Comparison of ENCODE assay signal across 16 mouse cellular contexts in the genomic region with DNA sequence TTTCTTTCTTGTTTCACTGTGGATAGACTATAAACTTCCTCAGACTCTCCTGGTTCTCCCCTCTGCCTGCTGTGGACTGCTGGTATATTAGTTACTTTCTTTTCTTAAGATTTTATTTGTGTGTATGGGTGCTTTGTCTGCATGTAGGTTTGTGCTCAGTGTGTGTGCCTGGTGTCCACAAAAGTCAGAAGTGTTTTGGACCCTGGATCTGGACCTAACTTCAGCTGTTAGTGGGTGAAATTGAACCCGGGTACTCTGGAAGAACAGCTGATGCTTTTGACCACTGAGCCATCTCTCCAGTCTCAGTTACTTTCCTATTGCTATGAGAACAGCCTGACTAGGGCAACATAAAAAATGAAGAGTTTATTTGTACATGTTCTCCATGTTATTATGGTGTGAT. TPM values are rescaled to one million over a fixed set of nuclear protein-coding genes. Genes with fewer than 3 reads are reported as not detected.
DNase-seq lines count a peak whose midpoint lies in the region; ATAC-seq and TF ChIP-seq lines count a peak whose summit lies in the region.
"Had no signal": no experiment of that assay in that cellular context is flagged by ENCODE, and none has a peak within 500 bp of the region (broad histone marks: within the 10 kb centered on the region; RNA-seq: fewer than 3 reads in every experiment).

No protein-coding gene starts in this region.

- no peak for ATAC-seq in heart, embryonic 12.5 days (ENCODE audit: insufficient number of reproducible peaks, low FRiP score)
- ATAC-seq in midbrain, embryonic 11.5 days (ENCODE audit: low FRiP score) = no peak
- no peak for ATAC-seq in midbrain, embryonic 14.5 days (ENCODE audit: low FRiP score, low TSS enrichment)
- ATAC-seq in hindbrain, postnatal 0 days = no peak
- ATAC-seq in activated CD4-positive, CD25-positive, alpha-beta regulatory T cell, adult 4 months = no peak
- ATAC-seq: CD4-positive, CD25-positive, alpha-beta regulatory T cell, adult 4 months; intestine, postnatal 0 days had no signal

- DNase-seq in heart, adult 8-10 months (ENCODE audit: low spot score) = no peak
- DNase-seq in midbrain, embryonic 11.5 days (ENCODE audit: low spot score, missing footprints) = no peak
- no peak for DNase-seq in midbrain, embryonic 14.5 days
- DNase-seq in hindbrain, postnatal 0 days (ENCODE audit: low spot score) = no peak
- DNase-seq in lung, postnatal 10 days = no peak
- DNase-seq: adrenal gland, adult 8-10 months; cerebellum, adult 8-10 months; lung, adult 18-20 months; right cerebral cortex, adult 18-20 months; thymus, adult 2 months had no signal

- no peaks in the 10 kb centered on the region for H3K36me3 ChIP-seq in heart, embryonic 12.5 days
- H3K36me3 ChIP-seq in midbrain, embryonic 11.5 days (ENCODE audit: control insufficient read depth, insufficient read depth, low read length) = no peaks in the 10 kb centered on the region
- no peaks in the 10 kb centered on the region for H3K36me3 ChIP-seq in midbrain, embryonic 14.5 days (ENCODE audit: control insufficient read depth, insufficient read depth, low read length)
- no peaks in the 10 kb centered on the region for H3K36me3 ChIP-seq in hindbrain, postnatal 0 days (ENCODE audit: insufficient read depth, low read length)

- H3K27ac ChIP-seq in heart, embryonic 12.5 days (ENCODE audit: poor library complexity, severe bottlenecking) = peak overlapping the region; percentile 32; the same call in 1 of the 2 replicates
- H3K27ac ChIP-seq in midbrain, embryonic 11.5 days (ENCODE audit: low read depth, low read length) = peak overlapping the region; percentile 51; the same call in 1 of the 2 replicates
- no peak overlapping the region for H3K27ac ChIP-seq in midbrain, embryonic 14.5 days (replicated peaks; ENCODE audit: low read depth, low read length)
- peak overlapping the region; percentile 7; the same call in 1 of the 2 replicates for H3K27ac ChIP-seq in hindbrain, postnatal 0 days
- H3K27ac ChIP-seq: kidney, postnatal 0 days; macrophage had no signal

- H3K9ac ChIP-seq in heart, embryonic 12.5 days = no peak overlapping the region
- no peak overlapping the region for H3K9ac ChIP-seq in midbrain, embryonic 11.5 days (ENCODE audit: low read length)
- H3K9ac ChIP-seq in midbrain, embryonic 14.5 days (replicated peaks; ENCODE audit: low read length) = no peak overlapping the region
- no peak overlapping the region for H3K9ac ChIP-seq in hindbrain, postnatal 0 days (replicated peaks; ENCODE audit: low read length)

- peaks cover 69% of the 10 kb centered on the region for H3K4me1 ChIP-seq in heart, embryonic 12.5 days (replicated peaks)
- peaks cover 41% of the 10 kb centered on the region for H3K4me1 ChIP-seq in midbrain, embryonic 11.5 days (ENCODE audit: control insufficient read depth, insufficient read depth, low read length)
- peaks cover 28% of the 10 kb centered on the region for H3K4me1 ChIP-seq in midbrain, embryonic 14.5 days (ENCODE audit: control insufficient read depth, insufficient read depth, low read length)
- peaks cover 17% of the 10 kb centered on the region; the same call in 1 of the 2 replicates for H3K4me1 ChIP-seq in hindbrain, postnatal 0 days (ENCODE audit: insufficient read depth, low read length)

- WGBS in heart, embryonic 12.5 days = 80% methylated on average over 1 of the region's 1 CpGs
- 88% methylated on average over 1 of the region's 1 CpGs for whole genome bisulfite sequencing in midbrain, embryonic 11.5 days
- WGBS in midbrain, embryonic 14.5 days = 93% methylated on average over 1 of the region's 1 CpGs
- 100% methylated on average over 1 of the region's 1 CpGs for WGBS in hindbrain, postnatal 0 days

- no peaks in the 10 kb centered on the region for H3K27me3 ChIP-seq in heart, embryonic 12.5 days (replicated peaks)
- no peaks in the 10 kb centered on the region for H3K27me3 ChIP-seq in midbrain, embryonic 11.5 days (ENCODE audit: control insufficient read depth, insufficient read depth, low read length)
- H3K27me3 ChIP-seq in midbrain, embryonic 14.5 days (ENCODE audit: control insufficient read depth, insufficient read depth, low read length) = no peaks in the 10 kb centered on the region
- no peaks in the 10 kb centered on the region for H3K27me3 ChIP-seq in hindbrain, postnatal 0 days (ENCODE audit: insufficient read depth, low read length)

- no peak overlapping the region for H3K4me3 ChIP-seq in heart, embryonic 12.5 days
- H3K4me3 ChIP-seq in midbrain, embryonic 11.5 days (ENCODE audit: low read depth, low read length) = no peak overlapping the region
- no peak overlapping the region for H3K4me3 ChIP-seq in midbrain, embryonic 14.5 days (replicated peaks; ENCODE audit: low read depth, low read length)
- H3K4me3 ChIP-seq in hindbrain, postnatal 0 days (ENCODE audit: low read length) = no peak overlapping the region

- no peak overlapping the region for H3K4me2 ChIP-seq in heart, embryonic 12.5 days
- H3K4me2 ChIP-seq in midbrain, embryonic 11.5 days = no peak overlapping the region
- H3K4me2 ChIP-seq in midbrain, embryonic 14.5 days (ENCODE audit: low read length) = no peak overlapping the region
- no peak overlapping the region for H3K4me2 ChIP-seq in hindbrain, postnatal 0 days (ENCODE audit: low read depth, low read length)

- no peaks in the 10 kb centered on the region for H3K9me3 ChIP-seq in heart, embryonic 12.5 days (replicated peaks)
- H3K9me3 ChIP-seq in midbrain, embryonic 11.5 days (ENCODE audit: control insufficient read depth, low read length) = no peaks in the 10 kb centered on the region
- H3K9me3 ChIP-seq in midbrain, embryonic 14.5 days (ENCODE audit: control insufficient read depth, low read length) = no peaks in the 10 kb centered on the region
- H3K9me3 ChIP-seq in hindbrain, postnatal 0 days (ENCODE audit: low read length) = no peaks in the 10 kb centered on the region

- TF ChIP-seq CTCF in hindbrain, postnatal 0 days (IDR thresholded peaks at IDR 0.05; ENCODE audit: low read depth) = no peak

RNA-seq across cellular contexts. Expression of a gene that starts 29.5 kb away (rescaled TPM):
- 4.4 and 4.8 TPM in 2 replicates for polyA plus RNA-seq in heart, embryonic 12.5 days (2016; fragmentation: Nextera tagmentation; extraction: Ambion mirVana)
- total RNA-seq in heart, adult 8-10 months (2022) = 10 to 100 TPM; 15.4 to 17.3 (median 16.4) TPM
- 6.2 and 6.8 TPM in 2 replicates for polyA plus RNA-seq in midbrain, embryonic 11.5 days (2014; fragmentation: Nextera tagmentation; extraction: Ambion mirVana)
- 9.9 and 10.7 TPM in 2 replicates for polyA plus RNA-seq in midbrain, embryonic 14.5 days (2014; fragmentation: Nextera tagmentation; extraction: Ambion mirVana)
- total RNA-seq in hindbrain, postnatal 0 days (2014; rRNA removed) = 38.0 and 38.1 TPM in 2 replicates
- 6.0 and 6.4 TPM in 2 replicates for polyA plus RNA-seq in hindbrain, postnatal 0 days (2015; fragmentation: Nextera tagmentation; extraction: Ambion mirVana)
- 1 to 10 TPM; 7.3 to 8.8 TPM for polyA plus RNA-seq in activated CD4-positive, CD25-positive, alpha-beta regulatory T cell, adult 4 months (2017; shearing (Covaris generic))
